Mouse (Mus musculus) lung, postnatal 25 days (tissue): ENCODE measurements around the gene Nup107.
A peak's percentile ranks its signal among the peaks of the same experiment; 100 is the strongest.
"Not testable (repeated sequence)": the region's sequence is repeated elsewhere in the genome, so short reads cannot be mapped to it uniquely, and the experiment has no call there.

Experiments
- DNase-seq: peaks from one replicate; pipeline ENCODE4 v3.0.0; 2022; ENCODE audit warnings: low spot score

The Nup107 gene

DNA sequence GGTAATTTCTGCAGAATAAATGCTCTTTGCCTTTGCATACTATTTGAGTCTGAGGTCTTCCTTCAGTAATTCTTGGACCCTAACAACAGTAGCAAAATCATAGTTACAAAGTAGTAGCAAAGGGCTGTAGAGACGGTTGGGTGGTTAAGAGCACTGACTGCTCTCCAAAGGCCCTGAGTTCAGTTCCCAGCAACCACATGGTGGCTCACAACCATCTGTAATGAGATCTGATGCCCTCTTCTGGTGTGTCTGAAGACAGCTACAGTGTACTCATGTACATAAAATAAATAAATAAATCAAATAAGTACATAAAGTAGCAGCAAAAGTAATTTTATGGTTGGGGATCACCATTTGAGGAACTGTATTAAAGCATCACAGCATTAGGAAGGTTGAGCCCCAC lies 76.9 kb downstream of the Nup107 start:
- not testable (repeated sequence) for DNase-seq

DNA sequence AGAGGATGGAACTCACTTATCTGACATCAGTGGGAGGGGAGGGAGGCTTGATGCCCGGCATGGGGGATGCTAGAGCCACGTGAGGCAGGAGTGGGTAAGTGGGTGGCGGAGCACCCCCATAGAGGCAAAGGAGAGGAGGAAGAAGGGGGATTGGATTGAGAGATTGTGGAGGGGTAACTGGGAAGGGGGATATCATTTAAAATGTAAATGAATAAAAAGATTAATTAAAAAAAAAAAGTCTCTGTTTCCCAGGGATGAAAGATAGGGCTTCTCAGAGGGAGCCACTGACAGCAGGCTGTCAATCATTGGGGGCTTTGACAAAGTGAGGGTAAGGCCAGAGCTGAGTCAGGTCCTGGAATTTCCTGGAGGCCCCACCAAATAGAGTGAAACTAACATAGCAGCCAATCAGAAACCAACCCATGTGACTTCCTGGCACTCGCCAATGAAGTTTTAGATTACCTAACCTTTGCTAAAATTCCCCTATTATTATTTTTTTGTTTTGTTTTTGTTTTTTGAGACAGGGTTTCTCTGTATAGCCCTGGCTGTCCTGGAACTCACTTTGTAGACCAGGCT lies 77.5 kb downstream of the Nup107 start:
- DNase-seq = no peak

DNA sequence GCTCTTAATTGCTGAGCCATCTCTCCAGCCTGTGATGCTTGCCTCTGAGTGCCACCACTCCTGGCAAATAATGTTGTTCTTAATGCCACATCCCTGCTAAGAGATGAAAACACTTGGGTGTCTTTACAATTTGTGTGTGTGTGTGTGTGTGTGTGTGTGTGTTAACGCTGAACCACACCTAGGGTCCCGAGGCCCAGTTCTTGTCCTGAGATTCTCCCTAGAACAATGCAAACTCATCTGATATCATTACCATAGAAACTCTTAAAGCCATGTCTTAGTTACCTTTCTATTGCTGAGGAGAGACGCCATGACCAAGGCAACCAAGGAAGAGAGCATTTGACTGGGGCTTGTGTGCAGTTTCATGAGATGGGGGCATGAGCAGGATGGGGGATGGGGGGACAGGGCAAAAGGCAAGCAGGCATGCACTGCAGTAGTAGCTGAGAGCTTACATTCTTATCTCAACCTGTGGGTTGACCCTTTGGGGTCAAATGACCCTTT lies 78.4 kb downstream of the Nup107 start:
- DNase-seq = no peak

DNA sequence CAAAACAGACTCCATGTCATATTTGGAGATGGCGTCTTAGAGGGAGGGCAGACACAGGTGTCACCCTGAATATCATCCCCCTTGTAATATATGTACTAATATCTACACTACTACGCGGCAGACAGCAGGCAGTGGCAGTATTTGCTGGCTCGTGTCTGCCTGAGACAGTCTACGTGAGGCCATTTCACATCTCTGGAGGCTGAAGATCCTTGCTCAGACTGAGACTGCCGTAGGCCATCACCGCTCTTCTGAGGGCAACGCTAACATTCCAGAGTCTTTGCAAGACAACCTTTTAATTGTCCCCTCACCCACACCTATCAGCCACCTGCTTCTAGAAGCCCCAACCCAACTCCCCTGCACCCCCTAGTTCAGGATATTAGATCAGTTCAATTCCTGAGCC lies 79.0 kb downstream of the Nup107 start:
- DNase-seq = no peak

DNA sequence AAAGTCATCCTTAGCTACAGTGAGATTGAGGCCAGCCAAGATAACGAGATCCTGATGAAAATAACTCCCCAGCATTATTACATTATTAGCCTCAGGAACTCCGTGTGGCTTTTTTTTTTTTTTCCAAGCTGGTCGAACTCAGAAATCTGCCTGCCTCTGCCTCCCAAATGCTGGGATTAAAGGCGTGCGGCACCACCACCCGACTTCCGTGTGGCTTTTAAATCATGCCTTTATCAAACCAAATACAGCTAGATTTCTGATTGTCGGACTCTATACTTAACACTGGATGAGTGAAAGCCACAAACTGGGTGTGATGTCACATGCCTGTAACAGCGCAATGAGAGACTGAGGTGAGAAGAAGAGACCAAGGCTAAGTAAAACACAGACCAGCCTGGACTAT lies 79.6 kb downstream of the Nup107 start:
- DNase-seq = no peak

DNA sequence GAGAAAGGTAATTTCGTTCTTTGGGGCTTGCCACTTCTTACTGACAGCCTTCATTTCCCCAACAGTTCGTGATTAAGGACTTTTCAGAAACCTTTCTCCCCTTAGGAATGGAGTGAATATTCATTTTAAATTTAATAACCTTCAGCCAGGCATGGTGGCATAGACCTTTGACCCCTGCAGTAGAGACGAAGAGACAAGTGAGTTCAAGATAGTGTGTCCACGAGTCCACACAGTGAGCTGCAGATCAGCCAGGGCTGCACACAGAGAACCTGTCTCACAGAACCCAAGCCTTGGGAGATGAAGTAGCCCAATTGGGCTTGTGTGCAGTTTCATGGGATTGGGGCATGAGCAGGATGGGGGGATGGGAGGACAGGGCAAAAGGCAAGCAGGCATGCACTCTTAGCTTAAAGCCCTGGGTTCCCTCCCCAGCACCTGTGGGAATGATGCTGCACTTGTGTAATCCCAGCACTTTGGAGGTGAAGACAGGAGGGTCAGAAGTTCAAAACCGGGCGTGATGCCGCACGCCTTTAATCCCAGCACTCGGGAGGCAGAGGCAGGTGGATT lies 80.2 kb downstream of the Nup107 start:
- no peak for DNase-seq

DNA sequence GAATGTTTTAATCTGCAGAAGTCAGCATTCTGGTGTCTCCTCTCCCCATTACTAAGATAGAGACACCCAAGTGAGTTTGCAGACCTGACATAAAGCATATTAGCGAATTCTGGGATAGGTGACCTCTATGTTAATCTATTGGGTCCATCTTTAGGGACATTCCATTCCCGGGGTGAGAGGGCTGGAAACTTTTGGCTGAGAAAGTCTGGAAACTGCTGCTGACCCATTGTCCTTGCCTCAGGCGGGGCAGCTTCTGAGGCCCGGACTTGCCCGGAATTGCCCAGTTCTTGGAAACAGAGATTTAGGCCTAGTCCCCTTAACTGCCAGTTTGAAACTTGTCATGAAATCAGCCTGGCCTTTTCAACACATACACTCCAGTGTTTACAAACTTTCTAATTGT lies 81.1 kb downstream of the Nup107 start:
- no peak for DNase-seq

DNA sequence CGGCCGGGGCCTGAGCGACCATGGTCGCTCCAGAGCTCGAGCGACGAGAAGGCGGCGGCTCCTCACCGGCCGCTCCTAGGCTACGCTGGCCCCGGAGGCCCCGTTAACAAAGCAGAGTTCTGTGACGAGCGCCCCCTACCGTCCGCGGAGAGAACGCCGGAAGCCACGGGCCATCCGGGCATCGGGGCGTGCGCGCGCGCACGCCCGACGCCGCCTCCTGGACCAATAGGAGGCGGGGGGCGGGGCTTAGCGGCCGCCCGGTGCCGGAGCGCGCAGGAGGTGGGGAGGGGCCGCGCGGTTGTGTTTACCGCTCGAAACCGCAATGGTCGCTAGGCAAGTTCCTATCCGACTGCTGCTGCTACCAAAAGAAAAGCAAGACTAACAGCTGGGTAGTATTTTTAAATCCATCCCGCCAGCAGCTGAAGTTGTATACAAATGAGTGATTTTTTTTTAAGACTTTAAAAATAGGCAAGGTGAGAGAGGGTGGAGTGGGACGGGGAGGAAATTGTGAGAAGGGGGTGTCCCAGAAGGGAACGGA lies 81.8 kb downstream of the Nup107 start, which contains the start of gene Mdm2:
Mdm2 (minus strand) TSS at position 155 of the 538 bp plus-strand sequence.
- peak; percentile 96 for DNase-seq

DNA sequence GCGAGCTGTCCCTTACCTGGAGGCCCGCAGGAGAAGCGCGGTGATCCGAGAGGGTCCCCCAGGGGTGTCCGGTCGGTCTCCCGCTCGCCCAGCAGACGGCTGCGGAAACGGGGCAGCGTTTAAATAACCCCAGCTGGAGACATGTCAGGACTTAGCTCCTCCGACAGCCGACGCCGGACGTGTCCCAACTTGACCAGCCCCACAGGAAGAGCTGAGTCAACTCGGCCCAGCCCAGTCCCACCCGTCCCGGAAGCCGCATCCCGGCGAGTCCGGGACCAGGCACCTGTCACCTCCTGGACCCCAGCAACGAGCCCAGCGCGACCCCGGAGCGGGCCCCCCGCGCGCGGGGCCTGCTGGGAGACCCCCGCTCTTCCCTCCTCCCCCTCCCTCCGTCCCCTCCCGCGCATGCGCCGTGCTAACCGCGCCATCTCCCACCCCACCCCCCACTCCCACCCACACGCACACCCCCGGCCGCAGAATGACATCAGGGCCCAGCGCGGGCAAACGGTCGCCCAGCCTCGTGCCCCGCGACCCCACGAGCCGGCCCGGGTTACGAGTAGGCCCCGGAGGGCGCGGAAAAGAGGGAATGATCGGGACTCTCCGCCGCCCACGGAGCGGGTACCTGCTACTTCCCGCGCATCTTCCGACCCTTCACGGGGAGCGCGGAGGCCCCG lies 82.4 kb downstream of the Nup107 start:
- peak; percentile 85 for DNase-seq

DNA sequence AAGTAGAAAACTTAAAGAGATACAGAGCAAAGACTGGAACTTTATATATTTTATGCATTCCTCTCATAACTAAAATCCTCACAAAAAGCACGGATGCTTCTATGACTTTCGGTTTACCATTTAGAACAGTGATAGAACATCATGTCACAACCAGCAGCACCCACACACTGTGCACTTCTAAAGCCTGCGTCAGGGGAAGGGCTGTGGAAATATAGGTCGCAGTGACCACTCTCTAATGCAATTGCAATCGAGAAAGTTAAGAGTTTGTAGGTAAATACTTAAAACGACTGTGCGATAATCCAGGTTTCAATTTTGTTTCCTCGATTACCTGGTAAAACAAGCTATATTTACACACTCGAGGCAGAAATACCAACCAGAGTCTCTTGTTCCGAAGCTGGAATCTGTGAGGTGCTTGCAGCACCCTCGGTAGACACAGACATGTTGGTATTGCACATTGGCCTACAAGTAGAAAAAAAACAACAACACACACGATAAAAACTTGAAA lies 83.1 kb downstream of the Nup107 start:
- DNase-seq = no peak

DNA sequence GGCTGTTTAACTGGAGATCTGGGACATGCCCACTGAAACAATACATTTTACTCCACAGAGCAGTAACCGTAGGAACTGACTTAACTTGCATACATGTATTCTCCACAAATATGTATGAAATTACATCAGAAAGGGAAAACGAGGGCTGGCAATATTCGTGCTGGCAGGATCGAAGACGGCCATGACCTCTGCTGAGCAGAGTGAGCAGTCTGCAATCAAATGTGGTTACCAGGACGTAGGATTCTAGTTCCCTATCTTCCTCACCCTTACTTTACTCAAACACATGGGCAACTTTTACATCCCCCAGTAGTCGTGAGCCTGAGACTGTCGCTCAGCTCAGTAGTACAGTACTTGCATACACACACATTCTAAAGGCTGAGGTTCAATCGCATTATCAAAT lies 83.6 kb downstream of the Nup107 start:
- no peak for DNase-seq

DNA sequence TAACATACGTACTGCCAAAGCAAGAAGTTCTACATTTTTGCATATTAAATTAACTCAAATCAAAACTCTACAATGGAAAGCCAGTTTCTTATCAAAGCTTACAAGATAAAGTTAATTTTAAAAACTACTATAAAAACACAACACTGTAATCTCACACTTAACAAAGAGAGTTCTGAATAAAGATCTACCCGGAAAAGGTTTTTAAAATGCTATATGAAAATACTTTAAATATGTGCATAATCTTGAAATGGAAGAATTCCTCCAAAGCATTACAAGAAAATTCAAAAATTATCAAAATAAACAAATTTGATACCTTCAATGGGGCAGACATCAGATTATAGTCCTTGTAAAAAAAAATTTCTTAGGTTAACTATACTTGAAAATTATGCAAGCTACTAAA lies 84.1 kb downstream of the Nup107 start:
- no peak for DNase-seq

DNA sequence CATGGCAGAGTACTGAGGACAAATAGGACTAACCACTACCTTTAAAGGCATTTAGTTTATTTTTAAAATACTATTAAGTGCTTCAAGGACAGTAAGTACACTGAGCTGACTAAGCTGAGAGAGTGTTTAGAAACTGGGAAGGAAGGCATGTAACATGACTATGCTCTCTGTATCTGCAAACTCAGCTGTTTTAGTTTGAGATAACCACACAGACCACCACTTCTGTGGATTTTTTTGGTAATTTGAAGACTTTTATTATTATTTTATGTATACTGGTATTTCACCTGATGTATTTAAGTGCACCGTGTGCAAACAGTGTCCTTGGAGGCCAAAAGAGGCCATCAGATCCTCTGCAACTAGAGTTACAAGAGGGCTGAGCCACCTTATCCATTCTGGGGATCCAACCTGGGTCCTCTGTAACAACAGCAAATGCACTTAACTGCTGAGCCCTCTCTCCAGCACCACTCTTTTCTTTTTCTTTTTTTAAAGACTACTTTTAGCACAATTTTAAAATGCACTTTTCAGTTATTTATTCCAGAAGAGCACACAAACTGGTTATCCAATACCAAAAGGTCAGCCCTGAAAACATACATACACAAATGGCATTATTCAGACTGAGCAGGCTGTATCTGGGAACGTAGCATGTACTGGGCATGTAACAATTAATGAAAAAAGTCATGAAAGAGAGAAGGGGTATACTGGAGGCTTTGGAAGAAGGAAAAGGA lies 85.2 kb downstream of the Nup107 start:
- DNase-seq = no peak

DNA sequence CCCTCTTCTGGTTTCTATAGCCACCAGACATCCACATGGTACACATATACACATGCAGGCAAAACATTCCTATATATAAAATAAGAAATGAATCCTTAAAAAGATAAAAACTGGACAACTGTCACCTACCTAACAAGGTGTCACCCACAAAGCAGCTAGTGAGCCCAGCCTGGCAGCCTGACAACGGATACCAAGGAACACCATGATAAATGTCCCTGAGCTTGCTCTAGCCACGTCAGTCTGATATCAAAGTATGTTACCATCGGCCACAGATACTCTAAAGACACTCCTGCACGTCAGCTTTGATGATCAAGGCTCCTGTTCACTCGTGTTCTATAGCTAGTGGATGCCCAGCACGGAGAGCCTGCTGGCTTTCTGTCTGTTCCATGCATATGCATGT lies 86.1 kb downstream of the Nup107 start:
- no peak for DNase-seq

DNA sequence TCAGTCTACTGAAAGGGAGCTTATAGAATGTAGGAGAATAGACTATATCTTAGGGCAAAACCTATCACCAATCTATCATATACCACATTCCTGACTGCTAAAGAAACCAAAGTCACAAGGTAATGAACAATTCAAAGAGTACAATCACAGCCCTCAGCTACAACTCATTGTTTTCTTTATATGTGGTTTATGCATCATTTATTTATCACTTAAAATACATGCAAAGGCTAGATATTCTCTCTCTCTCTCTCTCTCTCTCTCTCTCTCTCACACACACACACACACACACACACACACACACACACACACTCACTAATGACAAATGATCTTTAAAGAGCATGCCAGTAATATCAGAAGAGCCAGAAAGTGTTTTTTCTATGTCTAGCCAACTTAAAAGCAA lies 86.7 kb downstream of the Nup107 start:
- no peak for DNase-seq

DNA sequence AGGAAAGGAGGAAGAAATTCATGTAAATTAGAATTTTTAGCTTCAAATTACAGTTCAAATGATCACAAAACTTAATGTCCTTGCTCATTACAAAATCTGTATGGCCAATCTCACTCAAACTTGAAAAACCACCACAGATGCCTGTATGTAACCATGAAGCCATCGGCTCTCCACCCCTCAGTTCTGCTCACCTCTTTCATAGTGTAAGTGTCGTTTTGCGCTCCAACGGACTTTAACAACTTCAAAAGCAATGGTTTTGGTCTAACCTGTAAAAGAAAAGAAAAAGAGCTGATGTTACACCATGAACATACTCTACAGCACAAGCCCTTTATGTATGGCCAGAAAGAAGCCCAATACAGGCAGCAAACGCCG lies 87.6 kb downstream of the Nup107 start:
- no peak for DNase-seq

DNA sequence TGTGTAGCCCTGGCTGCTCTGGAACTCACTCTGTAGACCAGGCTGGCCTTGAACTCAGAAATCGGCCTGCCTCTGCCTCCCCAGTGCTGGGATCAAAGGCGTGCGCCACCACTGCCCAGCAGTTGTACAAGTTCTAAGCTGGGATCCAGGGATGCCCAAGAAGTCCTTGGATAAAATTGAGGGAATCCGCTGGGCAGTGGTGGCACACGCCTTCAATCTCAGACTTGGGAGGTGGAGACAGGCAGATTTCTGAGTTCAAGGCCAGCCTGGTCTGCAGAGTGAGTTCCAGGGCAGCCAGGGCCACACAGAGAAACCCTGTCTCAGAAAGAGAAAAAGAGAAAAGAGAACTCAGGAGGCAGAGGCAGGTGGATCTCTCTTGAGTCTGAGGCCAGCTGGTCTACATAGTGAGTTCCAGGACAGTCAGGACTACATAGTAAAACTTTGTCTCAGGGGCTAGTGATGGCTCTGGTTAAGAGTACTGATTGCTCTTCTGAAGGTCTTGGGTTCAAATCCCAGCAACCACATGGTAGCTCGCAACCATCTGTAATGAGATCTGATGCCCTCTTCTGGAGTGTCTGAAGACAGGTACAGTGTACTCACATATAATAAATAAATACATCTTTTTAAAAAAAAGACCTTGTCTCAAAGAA lies 88.1 kb downstream of the Nup107 start:
- DNase-seq = not testable (repeated sequence)

DNA sequence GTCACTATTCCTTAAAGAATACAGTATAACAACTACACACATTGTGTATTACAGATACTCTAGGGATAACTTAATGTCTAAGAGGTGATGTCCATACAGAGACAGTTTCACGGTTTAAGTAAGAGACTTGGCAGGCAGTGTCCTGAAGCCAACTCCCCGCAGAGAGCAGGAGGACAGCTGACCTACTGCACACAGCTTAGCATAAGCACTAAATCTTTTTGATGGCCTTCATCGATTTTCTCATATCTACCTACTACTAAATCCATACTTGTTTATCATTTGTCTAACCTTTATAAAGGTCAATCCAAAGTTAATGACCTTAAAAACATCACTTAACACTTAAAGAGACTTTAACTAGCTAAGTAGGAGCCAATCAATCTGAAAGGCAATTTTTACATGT lies 89.0 kb downstream of the Nup107 start:
- no peak for DNase-seq

DNA sequence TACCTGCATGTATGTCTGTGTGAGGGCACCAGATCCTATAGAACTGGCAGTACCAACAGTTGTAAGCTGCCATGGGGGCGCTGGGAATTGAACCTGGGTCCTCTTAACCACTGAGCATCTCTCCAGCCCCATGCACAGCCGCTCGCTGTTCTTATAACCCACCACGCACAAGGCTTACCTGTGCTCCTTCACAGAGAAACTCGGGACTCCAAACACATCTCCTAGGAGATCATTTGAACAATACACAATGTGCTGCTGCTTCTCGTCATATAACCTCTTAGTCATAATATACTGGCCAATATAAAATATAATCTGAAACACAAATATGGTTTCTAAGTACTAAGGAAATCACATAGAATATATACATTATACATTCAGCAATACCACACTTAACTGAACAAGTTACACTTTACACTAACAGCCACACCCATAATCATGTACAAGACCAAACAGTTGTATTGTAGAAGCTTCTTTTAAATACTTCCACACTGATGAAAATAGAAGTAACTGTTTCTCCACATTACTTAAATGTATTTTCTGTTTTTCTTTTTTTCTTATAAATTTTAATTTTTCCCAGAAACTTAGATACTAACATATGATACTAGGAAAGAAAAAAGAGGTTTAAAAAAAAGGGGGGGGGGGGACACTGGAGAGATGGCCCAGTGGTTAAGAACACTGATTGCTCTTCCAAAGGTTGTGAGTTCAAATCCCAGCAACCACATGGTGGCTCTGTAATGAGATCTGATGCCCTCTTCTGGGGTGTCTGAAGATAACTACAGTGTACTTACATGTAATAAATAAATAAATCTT lies 90.3 kb downstream of the Nup107 start:
- no peak for DNase-seq

DNA sequence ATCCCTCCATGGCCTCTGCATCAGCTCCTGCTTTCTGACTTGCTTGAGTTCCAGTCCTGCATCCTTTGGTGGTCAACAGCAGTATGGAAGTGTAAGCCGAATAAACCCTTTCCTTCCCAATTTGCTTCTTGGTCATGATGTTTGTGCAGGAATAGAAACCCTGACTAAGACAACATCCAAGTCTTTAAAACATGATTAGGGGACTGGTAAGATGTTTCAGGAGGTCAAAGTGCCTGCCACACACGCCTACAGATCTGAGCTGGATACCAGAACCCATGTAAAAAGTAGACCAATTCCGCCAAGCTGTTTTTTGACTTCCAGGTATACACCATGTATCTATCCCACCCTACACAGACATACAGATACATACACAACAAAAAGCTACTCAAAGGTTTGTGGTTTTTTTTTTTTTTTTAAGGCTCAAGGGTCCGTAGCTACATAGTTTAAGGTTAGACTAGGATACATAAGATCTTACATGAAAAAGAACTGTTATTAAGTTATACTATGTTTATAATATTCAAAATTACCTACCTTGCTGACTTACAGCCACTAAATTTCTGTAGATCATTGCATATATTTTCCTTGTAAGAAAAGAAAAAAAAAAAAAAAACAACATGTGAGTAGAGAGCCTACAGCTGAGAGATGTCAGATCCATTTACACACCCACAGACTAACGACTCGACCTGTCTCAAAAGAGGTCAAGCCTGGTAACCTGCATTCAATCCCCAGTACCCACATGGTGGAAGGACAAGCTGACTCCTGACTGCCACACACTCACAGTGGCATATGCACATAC lies 91.3 kb downstream of the Nup107 start:
- no peak for DNase-seq
